Mouse (Mus musculus) bone marrow, adult 2 months (tissue): ENCODE results near the gene Gpc5. TPM values are rescaled to one million over a fixed set of nuclear protein-coding genes. Genes with fewer than 3 reads are reported as not detected.

ENCODE experiments used
- H3K27ac ChIP-seq: fragments of 200-500 bp; 2 replicates; pipeline ENCODE4 v1.5.1; 2012; ENCODE audit warnings: low read depth, mild to moderate bottlenecking, control low read depth, inconsistent platforms, low read length; ENCODE audit not compliant: control insufficient read depth, poor library complexity, insufficient read depth
- H3K4me1 ChIP-seq: fragments of 200-500 bp; 2 replicates; pipeline ENCODE4 v1.6.1; 2011; ENCODE audit warnings: low read length; ENCODE audit not compliant: control insufficient read depth, insufficient read depth
- H3K4me3 ChIP-seq: fragments of 200-500 bp; replicated peaks from 2 replicates; pipeline ENCODE3; 2011; ENCODE audit warnings: mild to moderate bottlenecking, low read depth, low read length, control low read depth; ENCODE audit not compliant: control insufficient read depth
- CTCF ChIP-seq: fragments of 200-500 bp; IDR thresholded peaks from 2 replicates; pipeline ENCODE4 v1.5.1; 2011; ENCODE audit warnings: low read length, control low read depth; ENCODE audit not compliant: control insufficient read depth, insufficient read depth
- POLR2A ChIP-seq: fragments of 200-500 bp; IDR thresholded peaks from 2 replicates; pipeline ENCODE4 v1.6.1; 2011; ENCODE audit warnings: low read depth, mild to moderate bottlenecking, control low read depth, low read length, borderline replicate concordance; ENCODE audit not compliant: control insufficient read depth
- WGBS: fragments of 180-500 bp; shearing (Covaris S2); methylation state at CpG from one replicate; pipeline ENCODE4 v1.1.7; 2018; 5-methylcytosine and 5-hydroxymethylcytosine counted together
- polyA plus RNA-seq: library from polyadenylated mRNA; stranded (reverse); fragments of >200 nt; gene quantifications from 2 replicates; pipeline ENCODE4 v1.2.4, GENCODE M21; 2011; ENCODE audit warnings: low replicate concordance; ENCODE audit not compliant: missing spikeins, insufficient read depth, insufficient read length

Gene Gpc5
- not detected in 2 replicates for polyA plus RNA-seq

- under 1% methylated on average over 28 of the region's 31 CpGs for WGBS
- H3K4me3 ChIP-seq: peak within 1 kb of the TSS; percentile 57
- no peaks in the 10 kb centered on the region for H3K4me1 ChIP-seq
- TF ChIP-seq CTCF (no peak), POLR2A (no peak)
- no peak within 1 kb of the TSS for H3K27ac ChIP-seq
Measured at GRCm38 (mm10) chr14:115092081-115092480, at the start of gene Gpc5. TSS of gene Gpc5 (plus strand) at chr14:115092215.

- no peak overlapping the region for H3K27ac ChIP-seq
Measured at GRCm38 (mm10) chr14:115042660-115043059, 49.4 kb upstream of the Gpc5 start.

GRCm38 (mm10) chr14:115044016-115044415 lies 48.0 kb upstream of the Gpc5 start:
- WGBS: 90% methylated on average over 5 of the region's 5 CpGs
- TF ChIP-seq CTCF: no peak
- TF ChIP-seq POLR2A: no peak
- Histone ChIP-seq H3K4me1 (no peaks in the 10 kb centered on the region), H3K4me3 (no peak overlapping the region), H3K27ac (no peak overlapping the region)

More at GRCm38 (mm10) chr14:115042660-115043059, 49.4 kb upstream of the Gpc5 start:
- TF ChIP-seq CTCF: no peak
- no peak for TF ChIP-seq POLR2A
- H3K4me3 ChIP-seq: peak overlapping the region; percentile 37
- no peaks in the 10 kb centered on the region for H3K4me1 ChIP-seq
- WGBS: 0% methylated on average over 4 of the region's 4 CpGs

- TF ChIP-seq CTCF: no peak
- no peak for TF ChIP-seq POLR2A
Measured at GRCm38 (mm10) chr14:115045712-115046111, 46.3 kb upstream of the Gpc5 start.

GRCm38 (mm10) chr14:115047316-115047715 lies 44.7 kb upstream of the Gpc5 start:
- peaks cover 1% of the 10 kb centered on the region; the same call in 1 of the 2 replicates for H3K4me1 ChIP-seq
- no peak overlapping the region for H3K4me3 ChIP-seq
- TF ChIP-seq POLR2A (no peak), CTCF (no peak)
- WGBS: 94% methylated on average over 3 of the region's 3 CpGs
- no peak overlapping the region for H3K27ac ChIP-seq

More at GRCm38 (mm10) chr14:115045712-115046111, 46.3 kb upstream of the Gpc5 start:
- H3K27ac ChIP-seq: no peak overlapping the region
- H3K4me1 ChIP-seq: peaks cover 1% of the 10 kb centered on the region; the same call in 1 of the 2 replicates
- H3K4me3 ChIP-seq: no peak overlapping the region
- 88% methylated on average over 3 of the region's 3 CpGs for WGBS

- H3K27ac ChIP-seq: no peak overlapping the region
- peaks cover 1% of the 10 kb centered on the region; the same call in 1 of the 2 replicates for H3K4me1 ChIP-seq
- no peak for TF ChIP-seq POLR2A
- TF ChIP-seq CTCF: no peak
- no peak overlapping the region for H3K4me3 ChIP-seq
- WGBS: 43% methylated on average over 5 of the region's 5 CpGs
Measured at GRCm38 (mm10) chr14:115047990-115048862, 43.8 kb upstream of the Gpc5 start.

GRCm38 (mm10) chr14:115048863-115049566 lies 43.0 kb upstream of the Gpc5 start:
- Histone ChIP-seq H3K4me3 (no peak overlapping the region), H3K4me1 (peaks cover 1% of the 10 kb centered on the region; the same call in 1 of the 2 replicates), H3K27ac (no peak overlapping the region)
- WGBS: 52% methylated on average over 5 of the region's 5 CpGs
- TF ChIP-seq POLR2A (no peak), CTCF (no peak)

- H3K4me3 ChIP-seq: no peak overlapping the region
- TF ChIP-seq CTCF: no peak
- TF ChIP-seq POLR2A: no peak
- H3K27ac ChIP-seq: no peak overlapping the region
- H3K4me1 ChIP-seq: peaks cover 1% of the 10 kb centered on the region; the same call in 1 of the 2 replicates
Measured at GRCm38 (mm10) chr14:115049831-115050230, 42.2 kb upstream of the Gpc5 start.
